Mouse (Mus musculus) A20 (cell line): ENCODE measurements around the gene Rps27l.
"Not testable (repeated sequence)": the region's sequence is repeated elsewhere in the genome, so short reads cannot be mapped to it uniquely, and the experiment has no call there.

Experiments used
- DNase-seq: peaks from one replicate; pipeline ENCODE4 v3.0.0-alpha.2; 2011; ENCODE audit warnings: low read depth, low spot score

Rps27l gene

DNA sequence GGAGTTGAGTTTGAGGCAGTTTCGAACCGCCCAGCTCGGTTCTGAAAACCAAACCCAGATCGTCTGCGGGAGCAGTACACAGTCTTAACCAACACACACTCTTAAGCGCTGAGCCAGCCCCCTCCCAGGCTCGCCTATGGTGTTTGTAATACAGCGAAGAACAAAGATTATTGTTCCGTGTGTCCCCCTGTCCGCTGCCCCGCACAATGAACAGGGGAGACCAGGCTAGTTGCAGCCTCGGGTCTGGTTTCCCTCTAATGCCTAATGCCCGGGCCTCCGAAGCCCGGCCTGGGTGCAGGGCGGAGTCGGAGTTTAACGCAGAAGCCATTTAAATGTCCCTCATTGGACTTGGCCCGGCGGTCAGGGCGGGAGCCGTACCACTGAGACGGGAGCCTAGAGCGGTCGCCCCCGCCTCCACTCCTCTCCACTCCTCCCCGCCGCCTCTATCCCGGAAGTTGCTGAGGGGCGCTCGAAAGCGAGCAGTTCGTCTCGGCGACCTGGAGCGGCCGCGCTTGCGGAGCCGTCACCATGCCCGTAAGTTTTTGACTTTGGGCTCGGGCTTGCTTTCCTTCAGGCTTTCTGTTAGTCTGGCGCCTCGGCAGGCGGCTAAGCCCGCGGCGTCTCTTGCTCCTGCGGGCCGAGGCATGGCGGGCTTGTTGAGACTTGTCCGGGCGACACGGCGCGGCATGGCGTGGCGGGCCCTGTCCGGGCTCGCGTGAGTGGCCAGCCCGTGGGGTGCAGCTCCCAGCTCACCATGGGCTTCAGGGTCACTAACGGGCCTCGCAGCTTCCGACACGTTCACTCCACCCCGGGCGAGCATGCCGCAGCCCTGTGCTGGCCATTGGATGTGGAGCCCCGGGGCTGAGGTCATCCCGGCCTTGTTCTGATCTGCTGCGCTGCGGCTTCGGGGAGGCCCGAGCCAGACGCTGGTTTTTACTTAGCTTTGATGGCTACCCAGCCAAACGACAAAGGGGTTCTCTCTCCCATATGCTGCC is at the start of gene Rps27l:
Gene Rps27l (plus strand): TSS at position 440 of the 995 bp plus-strand sequence.
- peak; percentile 97 for DNase-seq

DNA sequence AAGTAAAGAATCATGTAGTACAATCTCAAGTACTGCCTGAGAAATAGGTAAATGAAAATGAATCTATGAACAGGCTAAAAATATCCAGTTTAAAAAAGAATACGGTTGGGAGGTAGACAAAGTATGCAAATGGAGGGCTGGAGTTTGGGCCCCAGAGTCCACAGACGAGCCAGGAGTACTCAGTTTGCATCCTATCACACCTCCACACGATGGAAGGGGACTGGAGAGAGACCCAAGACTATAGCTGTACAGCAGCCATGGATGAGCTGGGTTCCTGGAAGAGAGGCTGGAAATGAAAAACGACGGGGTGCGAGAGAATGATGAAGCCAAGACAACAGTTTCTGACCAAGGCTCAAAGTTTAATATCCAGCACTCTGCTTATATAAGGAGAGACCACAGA is 48.9 kb upstream of the Rps27l start:
- peak; percentile 57 for DNase-seq

DNA sequence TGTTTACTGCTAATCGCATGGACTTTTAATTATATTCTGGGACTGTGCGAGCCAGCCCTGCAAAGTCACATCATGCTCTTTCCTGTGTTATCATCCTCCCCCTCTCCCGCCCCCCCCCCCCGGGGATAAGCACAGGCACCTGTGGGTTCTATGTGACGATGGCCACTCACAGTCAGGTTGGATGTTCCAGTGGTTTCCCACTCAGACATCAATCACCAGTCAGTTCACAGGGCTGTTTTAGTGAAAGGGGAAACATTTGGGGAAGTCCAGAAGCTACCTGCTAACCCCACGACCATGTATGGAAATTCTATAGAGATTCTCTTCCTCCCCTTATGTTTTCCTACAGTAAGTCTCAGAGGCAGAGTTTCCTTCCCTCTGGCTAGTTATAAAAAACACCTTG is 48.0 kb upstream of the Rps27l start:
- peak; percentile 73 for DNase-seq

DNA sequence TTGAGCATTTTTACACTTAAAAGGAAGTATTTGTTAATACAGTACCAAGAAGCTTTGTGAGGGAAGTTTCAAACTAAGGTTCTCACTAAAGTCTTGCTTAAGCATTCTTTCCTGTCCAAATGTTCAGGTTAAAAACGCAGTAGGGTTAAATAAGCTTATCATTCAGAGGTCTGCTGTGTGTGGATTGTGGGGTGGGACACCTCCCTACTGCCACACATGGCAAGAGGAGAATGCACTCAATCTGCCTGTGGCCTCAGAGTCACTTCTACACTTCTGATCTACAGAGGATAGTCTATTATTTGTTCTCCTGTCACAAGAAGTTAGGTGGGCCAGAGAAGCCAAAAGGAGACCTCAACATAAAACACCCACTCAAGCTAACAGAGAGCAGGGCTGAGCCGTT is 46.8 kb upstream of the Rps27l start:
- DNase-seq: peak; percentile 22

DNA sequence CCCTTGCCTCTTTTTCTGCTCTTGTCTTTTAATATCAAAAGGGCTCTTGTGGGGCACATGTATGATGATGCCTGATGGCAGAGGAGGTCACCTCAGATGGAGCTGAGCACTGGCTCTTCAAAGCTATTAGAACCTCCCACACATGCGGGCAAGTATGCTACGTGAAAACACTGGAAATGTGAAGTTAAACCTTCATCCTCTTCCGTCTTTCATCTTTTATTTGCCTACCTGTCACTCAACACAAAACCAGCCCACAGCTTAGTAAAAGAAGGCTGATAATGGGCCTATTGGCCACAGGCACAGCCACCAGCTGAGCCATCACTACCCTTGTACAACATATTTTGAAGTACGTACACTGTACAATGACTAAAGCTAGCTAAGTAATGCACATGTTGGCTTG is 46.4 kb upstream of the Rps27l start:
- no peak for DNase-seq

DNA sequence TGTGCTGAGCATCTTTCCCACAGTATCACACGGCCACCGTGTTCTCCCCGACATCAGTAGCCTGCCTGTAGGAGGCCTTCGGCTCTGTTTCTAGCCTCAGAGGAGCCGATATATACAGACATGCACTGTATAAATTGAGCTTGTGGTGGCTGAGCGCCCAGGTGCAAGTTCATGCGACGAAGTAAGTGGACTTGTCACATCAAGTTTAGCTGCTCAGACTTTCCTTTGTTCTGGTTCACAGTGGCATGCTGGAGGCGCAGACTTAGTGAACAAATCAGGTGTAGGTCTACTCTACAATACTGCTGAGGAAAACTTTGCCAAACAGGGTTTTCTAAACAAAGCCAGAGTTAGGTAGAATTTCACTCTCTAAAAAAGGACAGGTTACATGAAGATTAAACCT is 39.9 kb upstream of the Rps27l start:
- no peak for DNase-seq

DNA sequence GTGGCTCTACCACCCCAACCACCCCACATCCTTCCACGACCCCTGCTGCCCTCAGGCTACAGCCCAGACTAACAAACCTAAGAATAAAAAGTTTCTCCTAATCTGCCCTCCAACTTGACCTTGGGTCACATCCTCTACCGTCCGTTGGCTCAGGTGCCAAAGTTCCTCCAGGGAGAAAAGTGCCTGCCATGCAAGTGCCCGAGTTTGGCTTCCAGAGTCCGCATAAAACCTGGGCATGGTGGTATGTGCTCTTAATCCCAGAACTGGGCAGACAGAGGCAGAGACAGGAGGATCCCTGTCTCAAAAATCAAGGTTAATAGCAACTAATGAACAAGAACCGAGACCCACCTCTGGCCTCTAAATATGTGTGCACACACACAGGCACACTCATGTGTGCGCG is 38.8 kb upstream of the Rps27l start:
- no peak for DNase-seq

DNA sequence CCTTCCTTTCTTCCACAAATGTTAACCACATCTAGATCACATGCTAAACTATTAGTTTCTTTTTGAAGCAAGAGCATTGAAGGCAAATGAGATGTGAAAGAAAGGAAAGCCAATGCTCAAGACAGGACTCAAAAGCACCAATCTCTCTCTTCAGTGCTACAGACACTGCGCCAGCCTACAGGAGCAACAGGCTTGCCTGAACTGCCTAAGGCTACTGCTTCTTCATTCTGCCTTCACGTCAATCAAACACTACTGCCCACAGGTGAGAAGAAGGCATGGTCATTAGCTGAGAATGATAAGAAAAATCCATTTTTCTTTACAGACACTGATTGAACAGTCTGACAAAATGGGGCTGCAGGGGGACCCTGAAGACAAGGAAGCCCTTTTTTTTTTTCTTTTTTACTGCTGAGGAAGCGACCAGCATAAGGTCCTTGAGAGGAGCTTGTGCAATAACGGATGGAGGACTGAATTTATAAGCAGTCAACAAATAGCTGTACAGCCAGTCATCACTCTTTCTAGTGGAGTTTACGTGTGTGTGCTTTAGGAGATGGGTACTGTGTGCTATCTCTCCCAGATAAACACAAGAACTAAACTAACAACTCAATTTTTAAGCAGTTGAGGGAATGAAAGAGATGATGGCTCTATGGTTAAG is 38.0 kb upstream of the Rps27l start:
- DNase-seq: no peak

DNA sequence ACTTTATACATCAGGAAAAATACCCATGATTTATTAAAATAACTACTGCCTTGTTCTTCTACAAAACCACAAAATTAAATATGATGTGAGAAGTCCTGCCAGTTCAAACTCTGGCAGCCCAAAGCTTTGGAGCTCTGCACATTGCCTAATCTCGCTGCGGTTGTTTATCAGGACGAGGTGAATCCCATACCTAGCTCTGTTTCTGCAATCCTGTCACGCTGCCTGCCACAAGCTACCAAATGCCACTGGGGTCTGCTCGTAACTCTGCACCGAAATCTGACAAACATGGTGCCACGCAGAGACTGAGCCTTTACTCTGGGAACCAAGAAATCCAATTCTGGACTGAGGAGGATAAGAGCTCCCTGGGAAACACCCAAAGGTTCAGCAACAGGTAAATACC is 36.0 kb upstream of the Rps27l start:
- no peak for DNase-seq

DNA sequence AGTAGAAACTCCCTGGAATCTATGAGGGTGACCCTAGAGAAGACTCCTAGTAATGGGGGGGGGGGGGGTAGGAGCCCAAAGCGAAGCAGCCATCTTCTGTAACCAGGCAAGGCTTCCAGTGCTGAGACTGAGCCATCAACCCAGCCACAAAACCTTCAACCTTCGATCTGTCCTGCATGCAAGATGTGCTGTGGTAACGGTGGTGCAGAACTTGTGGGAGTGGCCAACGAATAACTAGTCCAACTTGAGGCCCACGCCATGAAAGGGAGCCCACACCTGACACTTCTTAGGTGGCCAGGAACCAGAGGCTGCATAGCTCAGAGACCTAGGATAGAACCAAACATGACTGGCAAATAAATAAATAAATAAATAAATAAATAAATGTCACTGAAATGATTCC is 35.2 kb upstream of the Rps27l start:
- DNase-seq: no peak

DNA sequence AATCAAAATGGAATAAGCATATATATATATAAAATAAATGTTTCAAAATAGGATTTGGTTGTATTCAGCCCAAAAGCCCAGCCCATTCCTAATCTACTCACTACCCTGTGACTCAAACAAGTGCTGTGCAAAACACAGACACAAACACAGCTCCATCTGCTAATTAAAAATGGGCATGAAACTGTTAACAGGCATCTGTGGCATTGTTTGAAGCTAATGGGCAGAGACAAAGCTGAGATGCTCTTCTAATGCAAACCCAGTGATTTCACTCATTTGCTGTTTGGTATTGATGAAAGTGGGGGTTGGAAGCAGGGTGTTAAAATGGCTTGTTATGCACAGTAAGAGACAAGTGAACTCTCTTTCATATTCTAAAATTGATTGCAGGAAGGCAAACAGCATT is 33.6 kb upstream of the Rps27l start:
- no peak for DNase-seq

DNA sequence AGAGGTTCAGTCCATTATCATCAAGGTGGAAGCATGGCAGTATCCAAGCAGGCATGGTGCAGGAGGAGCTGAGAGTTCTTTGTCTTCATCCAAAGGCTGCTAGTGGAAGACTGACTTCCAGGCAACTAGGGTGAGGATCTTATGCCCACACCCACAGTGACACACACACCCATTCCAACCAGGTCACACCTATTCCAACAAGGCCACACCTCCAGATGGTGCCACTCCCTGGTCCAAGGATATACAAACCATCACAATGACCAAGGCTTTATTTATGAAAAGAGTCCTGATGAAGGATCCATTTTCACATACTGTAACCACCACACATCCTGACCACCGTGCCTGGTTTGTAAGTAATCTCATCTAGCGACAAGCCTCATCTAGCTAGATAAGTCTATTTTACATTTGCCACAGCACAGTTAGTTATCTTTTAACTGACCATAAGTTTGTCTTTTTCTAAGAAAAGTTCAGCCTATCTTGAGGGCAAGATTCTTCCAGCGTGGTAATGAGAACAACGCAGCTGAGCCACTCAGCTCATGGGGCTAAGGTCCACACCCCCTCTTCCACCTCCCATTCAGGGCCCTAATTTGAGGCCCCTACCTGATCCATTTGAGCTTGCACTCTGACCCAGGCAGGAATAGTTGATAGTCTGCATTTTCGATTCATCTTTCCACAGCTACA is 32.5 kb upstream of the Rps27l start:
- not testable (repeated sequence) for DNase-seq

DNA sequence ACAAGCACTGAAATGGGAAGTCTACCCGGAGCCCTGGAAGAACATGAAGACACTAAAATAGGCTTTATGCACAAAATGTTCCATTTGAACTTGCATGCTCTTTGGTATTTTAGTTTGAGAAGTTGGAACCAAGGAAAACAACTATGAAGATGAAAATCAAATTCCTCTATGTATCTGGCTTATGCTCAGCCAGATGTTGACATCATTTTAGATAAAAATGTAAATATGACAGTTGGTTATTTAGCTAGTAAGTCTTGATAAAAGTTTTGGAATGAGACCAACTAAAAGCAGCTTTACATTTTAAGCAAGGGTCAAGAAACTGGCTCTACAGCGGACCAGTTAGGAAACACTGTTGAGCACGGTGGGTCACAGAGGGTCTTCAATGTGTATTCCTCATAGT is 31.3 kb upstream of the Rps27l start:
- no peak for DNase-seq

DNA sequence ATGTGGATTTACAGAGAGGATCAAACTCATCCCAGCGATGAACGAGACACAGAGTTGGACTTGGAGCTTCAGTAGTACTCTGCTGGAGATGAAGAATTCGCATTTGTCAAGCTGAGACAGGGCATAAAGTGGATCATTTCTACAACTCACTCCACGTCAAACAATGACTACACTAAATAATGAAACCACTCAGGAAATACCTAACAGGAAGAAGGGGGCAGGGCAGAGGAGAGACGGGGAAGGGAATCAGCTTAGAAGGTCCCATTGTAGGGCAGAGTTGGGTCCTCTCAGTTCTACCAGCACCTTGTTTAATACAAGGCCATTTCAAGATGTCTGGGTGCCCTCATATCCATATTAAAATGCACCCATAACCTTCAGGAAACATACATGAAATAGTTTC is 30.5 kb upstream of the Rps27l start:
- DNase-seq: no peak

DNA sequence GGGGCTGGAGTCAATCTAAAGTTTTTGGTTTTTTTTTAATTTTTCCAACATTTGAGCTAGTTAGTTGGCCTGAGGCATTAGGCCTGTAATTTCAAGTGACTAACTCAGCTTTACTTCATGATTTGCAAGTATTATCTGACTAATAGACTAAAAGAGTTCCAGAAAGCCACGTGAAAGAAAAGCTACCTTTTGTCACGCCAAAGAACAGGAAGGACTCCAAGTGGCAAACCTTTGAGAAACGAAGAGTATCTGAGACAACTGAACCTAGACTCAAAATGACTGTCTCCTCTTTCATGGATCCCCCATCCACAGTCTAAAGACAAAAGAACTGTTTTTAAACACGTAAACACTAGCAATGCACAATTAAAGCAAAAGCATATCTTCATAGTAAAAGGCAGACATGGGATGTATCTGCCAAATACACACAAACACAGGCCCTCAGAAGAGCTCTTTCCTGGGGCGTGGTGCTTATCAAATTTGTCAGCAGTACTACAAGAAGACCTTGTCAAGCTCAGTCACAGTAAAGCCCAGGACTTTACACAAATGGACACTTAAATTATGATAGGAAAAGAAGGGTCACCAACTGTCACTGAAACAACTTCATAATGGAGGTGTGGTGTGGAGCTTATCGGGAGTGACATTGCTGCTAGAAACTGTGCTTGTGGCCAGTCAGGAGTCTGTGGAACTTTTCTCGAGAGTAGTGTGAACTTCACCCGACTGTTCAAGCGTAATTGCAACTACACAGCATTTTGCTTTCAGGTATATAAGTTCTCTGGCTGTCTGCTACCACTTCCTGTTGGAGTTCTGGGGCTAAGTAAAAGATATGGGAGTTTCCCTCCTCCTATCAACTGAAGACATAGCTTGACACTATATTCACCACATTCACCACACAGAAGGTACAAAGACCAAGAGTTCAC is 29.8 kb upstream of the Rps27l start:
- no peak for DNase-seq

DNA sequence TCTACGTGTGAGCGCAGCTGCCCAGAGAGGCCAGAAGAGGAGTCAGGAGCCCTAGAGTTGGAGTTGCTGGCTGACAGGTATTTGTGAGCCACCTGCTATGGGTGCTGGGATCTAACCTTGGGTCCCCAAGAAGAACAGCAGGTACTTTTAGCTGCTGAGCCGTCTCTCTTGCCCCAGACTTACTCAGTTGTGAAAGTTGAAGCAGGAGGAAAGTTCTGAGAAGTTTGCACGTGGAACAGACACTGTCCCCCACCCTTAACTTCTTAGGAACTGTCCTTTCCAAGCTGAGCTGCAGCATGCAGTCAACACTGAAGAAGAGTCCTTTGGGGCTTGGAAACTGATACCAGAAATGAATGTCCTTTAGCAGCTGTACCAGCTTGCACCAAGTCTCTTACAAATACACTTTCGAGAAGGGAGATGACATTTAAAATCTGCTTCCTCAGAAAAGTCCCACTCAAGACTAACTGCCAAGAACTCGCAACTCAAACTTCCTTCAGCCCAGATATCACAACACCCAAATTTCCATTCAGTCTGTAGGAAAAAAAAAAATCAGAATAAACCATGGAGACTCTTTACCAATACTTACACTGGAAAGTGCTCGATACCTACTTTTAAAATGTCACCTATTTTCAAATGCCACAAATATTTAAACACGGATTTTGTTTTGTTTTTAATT is 28.5 kb upstream of the Rps27l start:
- no peak for DNase-seq

DNA sequence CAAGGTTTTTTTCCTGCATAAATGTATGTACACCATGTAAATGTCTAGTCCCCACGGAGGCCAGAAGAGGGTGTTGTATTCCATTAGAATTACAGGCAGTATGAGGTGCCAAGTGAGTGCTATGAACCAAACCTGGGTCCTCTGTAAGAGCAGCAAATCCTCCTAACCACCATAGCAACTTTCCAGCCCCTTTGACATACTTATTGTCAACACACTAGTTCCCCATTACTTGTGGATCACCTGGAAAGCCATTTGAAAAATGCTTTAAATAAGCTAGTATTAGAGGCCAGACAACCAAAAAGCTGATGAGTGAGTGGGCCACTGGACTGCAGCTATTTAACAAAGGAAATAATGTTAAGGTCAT is 28.0 kb upstream of the Rps27l start:
- peak; percentile 23 for DNase-seq

DNA sequence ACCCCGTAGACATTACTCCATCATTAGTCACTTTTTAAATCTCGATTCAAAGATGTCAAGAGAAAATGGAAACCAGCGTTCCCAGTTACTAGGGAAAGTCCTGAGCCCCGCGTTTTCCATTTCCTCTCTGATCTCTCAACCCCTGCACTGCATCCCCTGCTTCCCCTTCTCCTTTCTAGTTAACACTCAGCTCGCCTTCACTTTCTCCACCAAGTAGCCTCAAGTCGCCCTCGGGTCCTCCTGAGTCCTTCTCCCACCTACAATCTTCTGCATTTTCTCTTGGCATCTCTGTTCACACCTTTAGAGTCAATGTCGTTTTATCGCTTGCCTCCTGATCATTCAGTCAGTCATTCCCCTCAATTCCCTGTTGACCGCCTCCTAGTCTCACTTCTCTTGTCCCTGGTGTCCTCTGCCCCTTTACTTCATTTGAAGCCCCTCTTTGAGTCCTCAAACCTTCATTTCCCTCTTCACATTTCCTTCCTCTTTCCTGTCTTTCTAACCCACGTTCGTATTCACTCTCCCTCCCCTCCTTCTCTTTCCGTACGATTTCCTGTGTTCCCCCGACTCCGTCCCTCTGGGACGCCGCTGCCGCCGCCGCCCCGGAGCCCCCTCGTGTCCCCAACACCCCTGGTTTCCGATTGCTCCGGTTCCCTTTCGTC is 27.1 kb upstream of the Rps27l start:
- DNase-seq: no peak

DNA sequence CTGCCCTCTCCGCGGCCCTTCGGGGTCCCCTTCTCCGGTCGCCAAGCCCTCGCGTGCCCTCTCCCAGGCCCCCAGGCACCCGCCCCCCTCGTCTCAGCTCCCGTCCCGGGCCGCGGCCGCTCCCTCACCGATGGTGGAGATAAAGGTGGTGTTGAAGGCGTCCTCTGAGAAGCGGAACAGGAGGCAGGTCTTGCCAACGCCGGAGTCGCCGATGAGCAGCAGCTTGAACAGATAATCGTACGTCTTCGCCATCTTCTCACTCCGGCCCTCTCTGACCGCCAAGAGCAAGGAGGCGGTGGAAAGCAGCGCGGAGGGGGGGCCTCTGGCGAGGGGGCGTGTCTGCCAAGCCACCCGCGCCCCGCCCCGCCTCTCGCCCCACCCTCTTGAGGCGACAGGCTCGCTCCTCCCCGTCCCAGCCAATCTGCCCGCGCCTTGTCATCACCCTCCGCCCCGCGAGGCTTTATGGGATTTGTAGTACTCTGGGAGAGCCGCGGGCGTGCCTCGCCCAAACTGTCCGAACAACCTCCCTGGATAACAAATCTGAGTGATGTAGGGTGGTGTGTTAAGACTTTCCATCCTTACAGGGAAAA is 26.4 kb upstream of the Rps27l start, which contains the start of gene Rab8b:
Gene Rab8b (minus strand): TSS at position 306 of the 590 bp plus-strand sequence.
- peak; percentile 98 for DNase-seq

DNA sequence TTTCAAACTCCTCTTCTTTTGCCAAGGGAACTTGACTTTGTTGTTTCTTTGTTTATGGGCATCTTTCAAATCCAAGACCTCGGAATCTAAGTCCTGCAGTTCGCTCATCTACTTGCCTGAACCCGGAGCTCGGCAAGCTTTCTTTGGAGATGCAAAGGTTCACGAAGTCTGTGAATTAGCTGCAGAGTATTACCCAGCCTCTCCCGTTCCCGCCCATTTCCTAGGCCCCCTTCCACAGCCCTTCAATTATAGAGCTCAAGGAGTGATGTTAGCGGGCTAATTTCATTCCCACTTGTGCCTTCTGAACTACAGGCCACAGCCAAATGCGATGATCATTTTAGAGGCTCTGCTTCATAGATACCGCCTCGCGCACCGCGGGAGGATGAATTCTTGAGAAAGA is 25.9 kb upstream of the Rps27l start:
- no peak for DNase-seq
